Mouse (Mus musculus) kidney, adult 11 months (tissue): ENCODE measurements around the gene Zranb1.
A peak's percentile ranks its signal among the peaks of the same experiment; 100 is the strongest.

ENCODE experiments used
- DNase-seq: peaks from one replicate; pipeline ENCODE4 v3.0.0; 2022

Gene Zranb1

DNA sequence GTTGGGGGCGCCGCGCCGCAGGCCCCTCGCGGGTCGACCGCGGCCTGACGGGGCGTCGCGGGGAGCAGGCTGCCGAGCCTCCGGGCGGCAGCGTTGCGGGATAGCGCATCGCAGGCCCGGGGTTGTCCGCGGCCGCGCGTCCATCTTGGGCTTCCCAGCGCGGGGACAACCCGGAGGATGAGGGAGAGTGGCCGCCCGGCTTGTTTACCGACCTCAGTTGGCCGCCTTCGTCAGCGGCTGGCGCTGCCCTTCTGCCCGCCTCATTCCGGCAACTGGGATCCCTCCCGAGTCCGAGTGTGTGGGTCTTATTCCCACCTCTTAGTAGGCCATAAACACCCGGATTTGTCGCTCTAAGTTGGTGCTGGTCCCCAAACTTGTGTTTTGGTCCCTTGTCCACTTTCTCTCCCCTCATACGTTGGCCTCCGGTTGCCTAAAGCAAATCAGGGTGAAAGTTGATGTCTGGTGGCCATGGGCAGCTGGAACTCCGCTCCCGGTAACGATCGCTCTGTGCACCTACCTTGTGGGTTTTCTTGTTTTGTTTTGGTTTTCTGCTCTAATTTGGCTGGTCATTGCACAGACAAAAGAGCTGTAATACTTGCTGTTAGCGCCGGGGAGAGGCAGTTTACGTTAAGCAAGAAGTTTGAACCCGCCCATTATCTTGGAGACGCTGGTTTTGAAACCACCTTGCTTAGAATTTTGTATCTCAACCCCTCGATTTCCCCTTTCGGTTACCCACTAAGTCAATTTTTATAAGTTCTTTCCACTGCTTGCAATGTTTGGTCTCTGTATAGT, 814 bp downstream of the Zranb1 start:
- DNase-seq = peak; percentile 45

DNA sequence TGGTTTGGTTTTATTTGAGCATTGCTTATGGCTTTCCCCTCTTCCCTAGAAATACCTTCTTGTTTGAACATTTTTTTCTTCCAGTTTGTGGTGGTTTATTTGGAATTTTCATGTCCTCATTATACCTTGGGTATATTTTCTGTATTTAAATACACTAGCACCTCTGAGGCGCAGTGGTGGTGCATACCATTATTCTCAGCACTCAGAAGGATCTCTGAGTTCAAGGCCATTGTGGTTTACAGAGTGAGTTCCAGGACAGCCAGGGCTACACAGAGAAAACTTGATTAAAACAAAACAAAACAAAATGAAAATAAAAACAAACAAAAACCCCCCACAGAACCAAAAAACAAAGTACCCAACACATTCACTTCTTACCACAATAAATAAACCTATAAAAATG, 2.4 kb downstream of the Zranb1 start:
- no peak for DNase-seq

DNA sequence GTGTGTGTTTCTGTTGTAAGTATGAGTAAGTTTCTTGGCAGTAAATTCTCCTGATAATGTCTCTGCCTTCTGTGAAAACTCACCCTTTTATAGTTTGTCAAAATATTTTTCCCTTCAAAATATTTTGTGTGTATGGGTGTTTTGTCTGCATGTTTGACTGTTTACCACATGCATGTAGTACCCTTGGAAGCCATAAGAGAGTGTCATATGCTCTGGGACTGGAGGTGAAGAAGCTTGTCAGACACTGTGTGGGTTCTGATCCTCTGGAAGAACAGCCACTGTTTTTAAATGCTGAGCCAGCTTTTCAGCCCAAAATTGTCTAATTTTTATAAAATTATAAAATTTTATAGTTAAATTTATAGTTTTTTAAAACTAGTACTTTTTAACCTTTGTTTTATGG, 3.8 kb downstream of the Zranb1 start:
- DNase-seq = no peak

DNA sequence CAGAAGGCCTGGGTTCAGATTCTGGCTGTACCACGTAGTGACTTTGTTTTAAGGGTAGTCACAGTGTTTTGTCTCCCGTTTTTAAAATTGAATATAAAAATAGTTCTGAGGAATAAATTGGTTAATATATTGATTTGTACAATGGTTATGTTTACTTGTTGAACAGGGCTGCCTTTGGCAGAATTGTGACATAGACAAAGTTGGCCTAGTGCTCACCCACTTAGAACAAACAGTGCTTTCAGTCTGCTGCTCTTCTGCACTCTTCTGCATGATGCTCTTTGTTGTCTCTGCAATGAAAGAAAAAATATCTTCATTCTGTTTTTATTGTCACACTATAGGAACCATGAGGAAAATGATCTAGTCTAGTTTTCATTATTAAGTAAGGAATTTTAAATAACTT, 8.2 kb downstream of the Zranb1 start:
- no peak for DNase-seq

DNA sequence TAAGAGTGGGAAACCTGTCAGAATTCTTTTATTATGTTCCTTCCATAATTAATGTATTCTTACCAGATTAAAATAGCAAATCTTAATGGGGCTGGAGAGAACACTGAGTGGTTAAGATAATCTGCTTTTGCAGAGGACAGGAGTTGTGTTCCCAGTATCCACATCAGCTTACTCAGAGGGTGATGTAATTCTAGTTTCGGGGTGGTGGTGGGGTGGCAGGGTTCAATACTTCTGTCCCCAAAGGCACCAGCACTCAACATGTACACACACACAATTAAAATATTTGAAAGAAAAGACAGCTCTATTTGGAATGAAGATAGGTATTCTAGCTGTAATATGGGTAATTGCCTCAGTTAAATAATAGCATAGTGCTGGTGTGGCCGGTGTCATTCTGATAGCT, 9.6 kb downstream of the Zranb1 start:
- DNase-seq = no peak

DNA sequence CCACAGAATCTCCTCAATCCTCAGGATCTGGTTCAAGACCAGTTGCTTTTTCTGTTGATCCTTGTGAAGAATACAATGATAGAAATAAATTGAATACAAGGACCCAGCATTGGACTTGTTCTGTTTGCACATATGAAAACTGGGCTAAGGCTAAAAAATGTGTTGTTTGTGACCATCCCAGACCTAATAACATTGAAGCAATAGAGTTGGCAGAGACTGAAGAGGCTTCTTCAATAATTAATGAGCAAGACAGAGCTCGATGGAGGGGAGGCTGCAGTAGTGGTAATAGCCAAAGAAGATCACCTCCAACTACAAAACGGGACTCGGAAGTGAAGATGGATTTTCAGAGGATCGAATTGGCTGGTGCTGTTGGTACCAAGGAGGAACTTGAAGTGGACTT, 19.0 kb downstream of the Zranb1 start:
- DNase-seq = no peak

DNA sequence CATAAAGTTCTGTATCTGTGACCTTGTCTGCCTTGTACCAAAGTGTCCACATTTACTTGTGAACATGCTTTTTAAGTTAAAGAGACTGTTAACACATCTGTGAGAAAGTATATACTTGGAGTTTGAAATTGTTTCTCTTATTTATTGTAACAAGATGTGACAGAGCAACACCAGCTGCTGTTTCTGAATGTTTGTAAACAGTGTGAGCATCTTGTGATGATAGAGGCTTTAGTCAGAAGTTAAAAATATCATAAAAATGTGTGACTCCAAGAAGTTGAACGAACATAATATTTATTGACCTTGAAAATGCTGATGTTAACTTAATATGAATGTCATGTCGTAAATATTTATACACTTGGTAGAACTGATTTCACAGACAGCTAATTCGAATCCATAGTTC, 19.7 kb downstream of the Zranb1 start:
- no peak for DNase-seq

DNA sequence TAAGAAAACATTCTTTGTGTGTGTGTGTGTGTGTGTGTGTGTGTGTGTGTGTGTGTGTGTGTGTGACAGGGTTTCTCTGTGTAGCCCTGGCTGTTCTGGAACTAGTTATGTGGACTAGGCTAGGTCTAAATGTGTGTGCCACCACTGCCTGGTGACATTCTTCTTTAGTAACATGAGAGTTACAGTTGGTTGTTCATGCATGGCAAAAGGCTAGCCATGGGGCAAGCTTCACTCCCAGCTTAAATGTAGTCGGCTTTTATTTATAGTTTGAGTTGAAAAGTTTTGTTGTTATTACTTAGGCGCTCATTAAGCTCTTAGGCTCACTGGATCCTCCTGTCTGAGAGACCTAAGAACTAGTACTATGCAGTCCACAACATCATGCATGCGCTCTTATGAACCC, 33.5 kb downstream of the Zranb1 start:
- no peak for DNase-seq

DNA sequence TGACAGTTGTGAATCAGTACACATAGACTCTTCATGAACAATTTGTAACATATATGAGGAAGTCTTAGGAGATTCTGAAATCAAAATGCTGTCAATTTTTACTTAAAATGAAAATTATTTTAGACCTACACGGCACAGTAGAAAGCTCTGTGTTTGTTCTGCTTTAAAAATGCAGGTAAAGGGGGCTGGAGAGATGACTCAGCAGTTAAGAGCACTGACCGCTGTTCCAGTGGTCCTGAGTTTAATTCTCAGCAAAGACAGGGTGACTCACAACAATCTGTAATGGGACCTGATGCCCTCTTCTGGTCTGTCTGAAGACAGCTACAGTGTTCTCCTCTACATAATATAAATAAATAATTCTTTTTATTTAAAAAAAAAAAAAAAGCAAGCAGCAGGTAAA, 34.8 kb downstream of the Zranb1 start:
- DNase-seq = no peak

DNA sequence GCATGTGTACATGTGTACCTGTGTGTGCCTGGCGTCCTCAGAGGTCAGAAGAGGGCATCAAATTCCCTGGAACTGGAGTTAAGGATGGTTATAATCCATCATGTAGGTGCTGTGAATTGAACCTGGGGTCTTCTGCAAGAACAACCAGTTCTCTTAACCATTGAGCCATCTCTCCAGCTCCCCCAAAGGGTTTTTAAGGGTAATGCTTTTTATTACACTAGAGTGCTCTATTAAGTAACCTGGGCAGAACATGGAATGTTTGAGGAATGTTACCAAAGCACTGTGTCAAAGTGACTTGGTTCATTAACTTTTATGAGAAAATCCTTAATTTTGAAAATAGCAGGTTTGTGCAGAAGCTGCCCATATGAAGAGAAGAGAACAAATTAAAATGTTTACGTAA, 41.1 kb downstream of the Zranb1 start:
- DNase-seq = no peak

DNA sequence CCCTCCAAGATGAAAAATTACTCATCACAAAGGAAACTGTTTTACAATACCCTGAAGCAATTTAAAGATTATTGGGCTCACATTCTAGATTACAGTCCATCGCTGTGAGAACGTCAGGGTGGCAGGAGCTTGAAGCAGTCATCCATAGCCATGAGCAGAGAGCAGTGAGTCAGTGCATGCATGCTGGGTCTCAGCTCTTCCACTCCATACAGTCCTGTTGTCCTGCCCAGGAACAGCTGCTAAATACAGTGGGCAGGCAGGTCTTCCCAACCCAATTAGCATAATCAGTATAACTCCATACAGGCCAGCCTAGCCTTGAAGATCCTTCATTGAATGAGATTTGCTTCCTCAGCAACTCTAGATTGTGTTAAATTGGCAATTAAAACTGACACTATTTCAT, 45.1 kb downstream of the Zranb1 start:
- DNase-seq = no peak

DNA sequence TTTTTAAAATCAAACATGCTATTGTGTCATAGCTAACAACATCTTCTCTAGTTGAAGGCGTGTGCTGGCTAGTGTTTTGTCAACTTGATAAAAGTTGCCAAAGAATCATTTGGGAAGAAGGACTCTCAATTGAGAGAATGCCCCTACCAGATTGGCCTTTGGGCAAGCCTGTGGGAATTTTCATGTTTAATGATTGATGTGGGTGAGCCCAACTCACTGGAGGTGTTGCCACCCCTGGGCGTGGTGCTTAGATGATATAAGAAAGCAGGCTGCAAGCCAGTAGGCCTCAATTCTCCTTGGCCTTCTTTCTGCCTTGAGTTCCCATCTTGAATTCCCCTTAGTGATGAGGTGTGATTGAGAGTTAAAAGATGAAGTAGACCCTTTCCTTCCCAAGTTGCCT, 47.0 kb downstream of the Zranb1 start:
- DNase-seq = no peak

DNA sequence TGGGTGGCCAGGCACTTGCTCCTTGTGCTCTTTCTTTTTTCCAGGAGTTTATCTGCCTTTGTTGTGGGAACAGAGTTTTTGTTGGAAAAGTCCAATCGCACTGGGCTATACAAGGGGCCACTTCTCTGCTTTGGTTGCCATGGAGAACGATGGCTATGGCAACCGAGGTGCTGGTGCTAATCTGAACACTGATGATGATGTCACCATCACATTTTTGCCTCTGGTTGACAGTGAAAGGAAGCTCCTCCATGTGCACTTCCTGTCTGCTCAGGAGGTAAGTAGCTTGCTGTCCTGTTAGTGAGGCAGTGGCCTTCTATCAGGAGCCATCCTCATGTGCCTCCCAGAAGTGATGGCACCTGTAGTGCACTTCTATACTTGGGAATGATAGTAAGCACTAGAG, 51.7 kb downstream of the Zranb1 start:
- no peak for DNase-seq

DNA sequence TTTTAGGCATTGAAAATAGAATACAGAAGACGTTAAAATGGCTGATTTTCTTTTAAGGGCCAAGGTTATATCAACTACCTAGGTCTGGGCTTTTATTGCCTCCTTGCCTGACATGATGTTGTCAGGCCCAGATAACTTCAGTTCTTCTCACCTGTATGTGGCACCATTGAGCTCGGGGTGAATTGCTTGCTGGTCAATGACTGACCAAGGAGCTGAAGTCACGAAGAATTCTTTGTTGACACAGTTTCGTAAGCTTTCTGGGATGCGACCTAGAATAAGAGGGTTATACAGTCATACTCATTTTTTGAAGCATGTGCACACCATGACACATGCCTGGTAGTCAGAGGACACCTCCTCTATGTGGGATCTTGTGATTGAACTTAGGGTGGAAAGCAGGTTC, 58.9 kb downstream of the Zranb1 start:
- no peak for DNase-seq

DNA sequence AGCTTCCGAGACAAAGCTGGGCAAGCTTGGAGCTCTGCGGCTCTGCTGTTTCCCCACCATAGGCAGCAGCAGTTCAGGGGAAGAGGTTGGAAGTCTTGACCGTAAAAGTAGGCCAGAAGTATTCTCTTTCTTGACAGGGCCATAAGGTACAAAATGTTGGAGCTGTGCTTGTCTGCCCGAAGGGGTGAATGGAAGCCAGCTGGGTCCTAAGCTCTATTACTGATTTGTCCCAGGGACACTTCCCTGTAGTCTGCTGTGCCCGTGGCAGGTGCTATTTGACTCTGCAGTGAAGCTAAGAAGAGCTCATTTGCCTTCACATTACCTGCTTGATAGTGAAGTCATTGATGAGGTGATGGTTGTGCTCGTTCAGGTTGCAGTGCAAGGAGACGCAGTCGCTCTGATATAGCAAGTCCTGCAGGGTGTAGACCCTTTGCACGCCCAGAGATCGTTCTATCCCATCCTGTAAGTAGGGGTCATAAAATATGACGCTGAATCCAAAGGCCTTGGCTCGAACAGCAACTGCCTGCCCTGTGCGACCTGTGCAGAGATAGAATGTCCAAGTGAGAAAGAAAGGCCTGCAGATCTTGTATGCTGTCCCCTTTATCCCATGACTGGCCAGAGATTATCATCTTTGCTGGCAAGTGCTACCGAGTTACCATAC, 60.4 kb downstream of the Zranb1 start:
- DNase-seq = no peak

DNA sequence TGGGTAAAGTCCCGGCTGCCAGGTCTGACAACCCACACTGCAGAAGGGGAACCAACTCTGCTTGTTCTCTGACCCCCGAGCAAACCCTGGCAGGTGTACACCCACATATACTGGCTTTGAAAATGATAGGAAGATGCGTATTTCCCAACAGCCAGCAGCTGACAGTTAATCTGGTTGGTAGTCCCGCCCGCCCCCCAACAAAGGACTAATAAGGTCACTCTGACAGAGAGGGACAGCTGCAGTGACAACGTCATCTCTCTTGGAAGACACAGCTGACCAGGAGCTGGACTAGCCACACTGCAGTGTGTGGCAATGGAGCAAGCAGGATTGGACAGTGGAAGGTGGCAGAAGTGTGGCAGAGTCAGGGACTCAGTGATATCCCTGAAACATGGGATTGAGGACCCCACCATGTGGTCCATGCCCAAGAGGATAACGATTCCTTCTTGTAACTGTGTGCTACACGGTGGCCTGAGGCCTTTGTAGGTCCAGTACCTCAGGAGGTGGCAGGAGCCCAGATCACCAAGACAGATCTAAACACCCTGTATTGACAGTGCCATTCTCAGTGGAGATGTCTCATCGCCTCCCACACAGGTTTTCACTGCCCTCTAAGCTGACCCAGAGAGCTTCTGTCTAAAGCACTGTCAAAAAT, 62.1 kb downstream of the Zranb1 start:
- DNase-seq = no peak

DNA sequence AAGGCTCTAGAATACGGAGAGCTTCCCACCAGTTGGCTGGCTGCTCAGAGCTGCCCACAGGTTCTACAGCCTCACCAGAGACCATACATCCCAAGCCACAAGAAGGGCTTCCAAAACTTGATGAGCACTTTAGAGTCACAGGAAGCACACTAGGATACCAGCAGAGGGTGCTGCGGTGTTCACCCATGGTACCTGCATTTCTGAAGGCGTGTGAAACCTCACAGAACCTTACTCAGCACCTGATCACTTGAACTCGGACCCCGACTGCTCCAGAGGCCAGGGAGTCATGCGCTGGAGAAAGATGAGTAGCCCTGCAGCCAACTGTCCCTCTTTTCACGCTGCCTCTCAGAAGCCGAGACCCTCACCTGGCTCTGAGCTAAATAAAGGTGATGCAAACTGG, 63.2 kb downstream of the Zranb1 start:
- no peak for DNase-seq

DNA sequence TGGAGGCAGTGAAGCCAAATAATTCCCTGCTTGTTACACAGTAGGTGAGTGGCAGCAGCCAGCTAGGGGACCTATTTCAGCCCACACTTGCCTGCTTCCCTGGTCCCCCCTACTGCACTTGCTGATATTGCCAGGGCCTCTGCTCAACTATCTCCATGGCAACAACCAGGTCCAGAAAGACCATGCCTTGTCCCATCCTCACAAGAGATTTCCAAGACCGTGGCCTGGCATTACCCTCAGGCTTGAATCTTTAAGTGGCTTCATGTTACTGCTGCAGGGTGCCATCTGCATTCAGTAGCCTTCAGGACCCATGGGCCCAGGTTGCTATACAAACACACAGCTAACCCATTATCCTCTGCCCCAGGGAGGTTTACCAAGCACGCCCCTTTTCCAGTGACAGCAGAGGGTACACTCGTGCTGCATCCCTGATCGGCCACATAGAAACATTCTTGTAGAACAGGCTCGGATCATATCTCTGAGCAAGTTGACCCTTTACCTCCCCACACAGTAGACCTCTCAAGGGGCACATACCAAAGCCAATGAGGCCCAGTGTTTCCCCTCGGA, 63.8 kb downstream of the Zranb1 start:
- DNase-seq = no peak

DNA sequence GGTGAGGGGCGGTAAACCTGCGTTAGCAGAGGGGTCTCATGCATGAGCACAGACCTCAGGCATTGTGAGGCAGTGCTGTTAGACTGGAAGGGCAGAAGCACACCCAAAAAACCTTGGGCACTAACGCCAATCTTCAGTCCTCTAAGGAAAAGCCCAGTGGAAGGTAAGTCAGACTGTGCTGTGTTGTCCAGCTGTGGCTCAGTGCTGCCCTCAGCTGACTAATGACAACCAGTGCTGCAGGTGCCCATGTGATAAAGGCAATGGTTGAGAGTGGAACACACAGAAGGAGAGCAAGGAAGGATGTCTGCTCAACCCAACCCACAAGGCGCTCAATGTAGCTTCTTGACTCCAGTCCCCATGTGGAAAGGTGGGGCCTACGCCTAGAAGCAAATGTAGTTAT, 65.4 kb downstream of the Zranb1 start:
- no peak for DNase-seq

DNA sequence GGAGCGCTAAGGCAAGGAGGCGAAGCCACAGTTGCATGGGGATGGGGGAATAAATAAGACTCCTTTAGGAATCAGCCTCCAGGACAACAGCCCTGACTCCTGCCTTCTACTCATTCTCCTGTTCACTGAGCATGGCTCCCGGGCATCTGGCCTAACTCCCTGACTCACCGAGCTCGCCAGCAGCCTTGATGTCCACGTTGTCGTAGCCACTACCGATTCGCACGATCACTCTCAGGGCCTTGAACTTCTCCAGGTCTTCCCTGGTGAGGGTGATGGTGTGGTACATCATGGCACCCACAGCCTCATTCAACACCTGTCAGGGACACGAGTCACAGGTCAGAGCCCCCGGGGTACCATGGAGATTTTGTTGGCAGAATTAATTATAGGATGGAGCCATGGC, 67.7 kb downstream of the Zranb1 start:
- no peak for DNase-seq

DNA sequence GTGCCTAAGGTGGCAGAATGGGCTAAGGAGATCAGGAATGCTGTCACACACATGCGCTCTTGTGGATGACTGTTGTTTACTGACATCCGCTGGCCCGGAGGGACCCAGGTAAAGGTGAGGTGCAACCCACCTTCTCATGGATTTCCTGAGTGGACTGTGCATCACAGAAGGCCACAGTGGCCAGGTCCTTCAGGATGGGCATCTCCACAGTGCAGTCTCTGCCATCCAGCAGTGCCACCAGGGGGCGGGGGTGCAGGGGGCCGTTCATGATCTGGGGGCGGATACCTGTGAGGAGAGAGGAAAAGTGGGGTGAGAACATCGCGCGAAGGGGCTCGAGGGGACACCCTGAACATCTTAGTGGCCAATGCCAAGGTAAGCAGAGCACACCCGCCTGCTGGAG, 68.1 kb downstream of the Zranb1 start:
- no peak for DNase-seq

DNA sequence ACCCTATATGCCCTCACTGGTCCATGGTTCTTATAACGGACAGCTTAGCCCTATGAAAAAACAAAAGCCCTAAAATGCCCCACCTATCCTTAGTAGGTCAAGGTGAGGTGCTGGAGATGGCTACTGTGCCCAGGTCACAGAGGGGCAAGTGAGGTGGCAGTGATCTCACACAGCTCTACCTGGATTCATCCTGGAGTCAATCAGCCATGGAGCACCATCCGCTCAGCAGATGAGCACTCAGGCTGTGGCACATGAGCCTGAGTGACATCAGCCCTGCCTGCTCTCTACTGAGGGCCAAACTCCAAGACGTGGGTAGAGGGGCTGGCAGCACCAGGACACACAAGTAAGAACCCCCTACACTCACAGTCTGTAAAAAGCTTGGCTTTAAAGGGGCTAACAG, 70.4 kb downstream of the Zranb1 start:
- no peak for DNase-seq

DNA sequence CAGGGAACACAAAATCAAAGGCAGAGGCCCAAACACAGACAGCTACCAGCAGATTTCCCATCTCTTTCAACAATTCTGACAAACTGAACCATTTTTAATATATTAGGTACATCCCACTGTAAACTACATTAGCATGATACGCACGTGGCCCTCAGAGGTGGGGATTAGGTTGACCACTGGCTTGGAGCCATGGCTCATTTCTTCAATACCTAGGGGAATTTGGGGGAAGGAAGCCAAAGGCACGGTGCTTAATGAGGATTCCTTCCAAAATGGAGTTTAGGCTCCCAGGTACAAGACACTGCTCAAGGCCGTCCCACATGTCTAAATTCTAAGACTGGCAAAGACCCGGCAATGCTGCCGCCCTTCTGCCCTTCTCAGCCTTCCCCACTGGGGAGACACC, 71.3 kb downstream of the Zranb1 start:
- DNase-seq = no peak

DNA sequence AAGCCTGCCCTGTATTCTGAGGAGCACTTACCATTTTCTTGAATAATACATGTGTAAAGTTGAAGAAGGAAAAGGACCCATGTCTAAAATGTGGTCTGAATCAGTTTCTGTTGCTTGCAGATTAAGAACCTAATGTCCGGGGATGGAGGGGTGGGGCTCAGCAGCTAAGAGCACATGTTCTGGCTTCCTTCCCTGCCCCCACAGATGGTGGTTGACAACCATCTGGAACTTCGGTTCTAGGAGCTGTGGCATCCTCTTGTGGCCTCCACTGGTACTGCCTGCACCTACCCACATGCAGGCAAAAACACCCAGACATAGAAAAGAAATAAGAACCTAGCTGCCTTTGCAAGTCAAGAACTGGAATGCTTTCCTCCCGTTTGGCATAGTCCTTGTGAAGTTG, 72.5 kb downstream of the Zranb1 start:
- peak; percentile 62 for DNase-seq
